Mouse (Mus musculus) embryo, embryonic 9.5 days (tissue): ENCODE measurements around the gene Etfa.

ENCODE experiments used
- DNase-seq: peaks from one replicate; pipeline ENCODE4 v3.0.0-alpha.2; 2017; ENCODE audit errors: extremely low spot score

Etfa gene

DNA sequence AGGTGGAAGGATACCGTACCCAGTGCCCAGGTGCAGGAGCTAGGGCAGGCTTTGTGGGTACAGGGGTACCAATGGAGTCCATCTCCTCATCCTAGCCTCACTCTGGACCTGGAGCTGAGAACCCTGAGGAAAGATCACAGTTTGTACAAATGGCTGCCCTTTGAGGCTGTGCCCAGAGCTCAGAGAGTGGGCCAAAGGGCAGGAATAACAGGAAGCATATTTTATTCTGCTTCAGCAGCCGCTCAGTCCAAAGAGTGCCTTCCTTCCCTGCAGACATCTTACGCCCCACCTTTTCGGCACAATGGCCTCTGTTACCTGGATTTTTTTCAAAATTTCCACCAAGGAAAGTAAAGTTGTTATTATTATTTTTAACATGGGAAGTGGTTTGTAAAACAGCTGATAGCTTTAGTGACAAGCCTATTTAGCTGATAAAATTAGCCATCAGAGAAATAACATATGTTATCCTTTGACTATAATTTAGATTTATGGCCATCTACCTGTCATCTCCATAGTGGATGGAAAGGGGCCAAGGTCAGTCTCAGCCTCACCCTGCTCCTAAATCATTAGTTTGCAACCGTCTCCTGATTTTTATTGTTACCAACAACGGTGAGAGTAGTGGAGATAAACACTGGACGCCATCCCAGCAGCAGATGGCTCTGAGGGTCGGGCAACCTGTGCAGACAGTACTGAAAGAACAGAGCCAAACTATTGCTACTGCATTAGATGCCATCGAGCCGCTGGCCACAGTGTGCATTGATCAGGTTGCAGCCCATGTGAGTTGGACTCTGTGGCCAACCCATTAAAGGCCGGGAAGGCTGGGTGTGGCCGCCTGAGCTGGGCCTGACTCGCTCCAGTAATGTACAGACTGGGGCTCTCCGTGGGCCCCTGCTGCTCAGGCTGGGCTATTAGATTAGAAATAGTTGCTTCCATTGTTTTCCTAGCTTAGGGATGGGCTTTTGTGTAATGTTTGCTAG, 88.3 kb downstream of the Etfa start:
- DNase-seq = no peak

DNA sequence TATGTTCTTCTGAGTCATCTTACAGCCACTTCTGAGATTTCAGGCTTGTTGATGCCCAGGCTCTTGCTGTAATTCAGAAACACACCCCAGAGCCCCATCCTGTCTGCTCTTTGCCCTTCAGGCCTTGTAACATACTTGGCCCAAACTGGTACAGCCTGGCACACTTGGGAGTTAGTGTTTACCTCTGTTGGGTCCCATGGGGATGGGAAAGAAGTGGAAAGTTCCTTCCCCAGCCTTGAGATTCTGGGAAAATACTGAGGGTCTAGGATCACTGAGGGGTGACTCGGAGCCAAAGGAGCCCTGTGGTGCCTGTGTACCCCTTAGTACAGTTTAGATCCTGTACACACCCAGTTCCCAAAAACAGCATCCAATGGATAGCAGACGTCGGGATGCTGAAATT, 90.3 kb downstream of the Etfa start:
- no peak for DNase-seq

- DNase-seq = no peak
These were observed 100.9 kb downstream of the Etfa start for GRCm38 (mm10) chr9:55411154-55411553.

DNA sequence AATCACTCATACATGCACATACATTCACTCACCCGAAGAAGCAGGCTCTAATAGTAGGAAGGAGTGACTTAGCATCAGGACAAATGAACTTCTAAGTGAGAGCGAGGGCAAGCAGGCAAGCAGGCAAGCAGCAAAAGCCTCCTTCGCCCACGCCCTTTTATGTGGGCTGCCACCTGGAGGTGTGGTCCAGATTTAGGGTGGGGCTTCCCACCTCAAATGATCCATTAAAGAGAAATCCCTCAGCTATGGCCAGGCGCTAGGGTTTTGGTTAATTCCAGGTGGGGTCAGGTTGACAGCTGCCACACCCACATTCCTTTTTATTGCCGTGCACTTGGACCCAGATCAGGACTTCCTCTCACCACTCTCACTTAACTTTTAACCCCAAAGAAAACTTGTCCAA, 101.6 kb downstream of the Etfa start:
- DNase-seq = no peak

GRCm38 (mm10) chr9:55409833-55410232, 102.2 kb downstream of the Etfa start:
- no peak for DNase-seq

- no peak for DNase-seq
These were observed 103.2 kb downstream of the Etfa start for GRCm38 (mm10) chr9:55408851-55409250.

DNA sequence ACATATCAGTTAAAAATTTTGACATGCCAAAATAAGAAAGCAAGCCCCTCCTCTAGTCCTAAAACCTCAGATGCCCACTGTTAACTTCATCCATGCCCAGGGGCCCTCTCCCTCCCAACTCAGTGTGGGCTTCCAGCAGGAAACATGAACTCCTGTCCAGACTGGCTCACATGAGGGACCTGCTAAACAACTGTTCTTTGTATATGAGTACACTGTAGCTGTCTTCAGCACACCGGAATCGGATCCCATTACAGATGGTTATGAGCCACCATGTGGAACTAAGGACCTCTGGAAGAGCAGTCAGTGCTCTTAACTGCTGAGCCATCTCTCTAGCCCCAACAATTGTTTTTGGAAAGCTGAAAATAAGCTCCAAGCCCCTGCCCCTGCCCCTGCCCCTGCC, 105.3 kb downstream of the Etfa start:
- DNase-seq = no peak

DNA sequence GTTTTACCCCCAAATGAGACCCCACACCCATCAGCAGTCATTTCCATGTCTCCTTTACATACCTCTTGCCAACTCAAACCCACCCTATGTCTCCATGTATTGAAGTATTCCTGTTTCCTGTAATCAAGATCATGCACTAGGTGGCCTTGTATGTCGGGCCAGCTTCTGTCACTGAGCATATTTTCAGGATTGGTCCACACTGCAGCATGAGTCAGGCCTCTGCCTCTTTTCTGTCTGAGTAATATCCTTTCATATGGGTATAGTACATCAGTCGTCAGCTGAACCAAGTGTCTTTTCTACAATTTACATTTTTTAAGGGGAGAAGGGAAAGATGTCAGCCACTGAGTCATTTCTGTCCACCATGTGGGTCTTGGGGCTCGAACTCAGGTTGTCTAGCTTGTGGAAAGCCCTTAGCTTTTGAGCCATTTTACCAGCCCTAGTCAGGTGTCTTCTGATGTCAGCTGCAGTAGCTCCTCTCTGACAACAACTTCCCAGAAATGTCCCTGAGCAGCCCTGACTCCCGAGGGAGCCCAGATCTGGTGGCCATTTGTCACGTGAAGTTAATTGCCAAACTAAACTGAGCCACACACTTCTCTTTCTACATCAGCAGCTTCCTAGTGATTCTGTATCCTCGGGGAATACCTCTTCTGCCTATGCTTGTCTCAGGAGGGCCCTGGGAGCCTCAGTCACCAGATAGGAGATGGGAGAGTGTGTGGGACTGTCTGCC, 106.9 kb downstream of the Etfa start:
- DNase-seq = no peak
